Comparison of ENCODE assay signal across 17 mouse cellular contexts in the genomic region with DNA sequence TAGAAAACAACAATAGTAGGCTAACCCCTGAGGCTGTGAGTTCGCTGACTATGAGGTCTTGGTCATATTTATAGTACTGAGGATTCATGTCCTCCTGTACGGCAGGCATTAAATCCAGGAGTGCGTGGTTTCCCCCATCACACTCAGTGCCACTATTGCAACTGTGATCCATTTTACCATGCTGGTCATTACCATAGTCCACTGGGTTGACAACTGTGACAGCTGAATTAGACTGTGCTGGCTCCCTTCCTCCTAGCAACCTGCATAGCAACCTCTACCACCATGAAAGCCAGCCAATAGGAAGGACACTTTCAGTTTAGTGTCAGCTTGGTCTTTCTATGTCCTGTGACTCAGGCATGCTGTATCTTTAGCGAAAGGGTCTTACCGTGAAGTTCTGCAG. TPM values are rescaled to one million over a fixed set of nuclear protein-coding genes. Genes with fewer than 3 reads are reported as not detected.
"Had no signal": no experiment of that assay in that cellular context is flagged by ENCODE, and none has a peak within 500 bp of the region (broad histone marks: within the 10 kb centered on the region; RNA-seq: fewer than 3 reads in every experiment).

No protein-coding gene starts in this region.

- H3K4me3 ChIP-seq: liver, embryonic 15.5 days; midbrain, embryonic 10.5 days; midbrain, embryonic 12.5 days; neural tube, embryonic 12.5 days; stomach, embryonic 15.5 days had no signal

- DNase-seq: liver, postnatal 0 days; lung, embryonic 14.5 days; lung, postnatal 10 days; lung, postnatal 4 days; midbrain, embryonic 14.5 days; right cerebral cortex, postnatal 14 days; thymus, adult 2 months; thymus, postnatal 25 days; thymus, postnatal 4 days had no signal

- ATAC-seq: liver, postnatal 0 days; midbrain, embryonic 16.5 days had no signal

- H3K4me2 ChIP-seq: liver, embryonic 15.5 days; lung, embryonic 14.5 days; midbrain, embryonic 12.5 days; neural tube, embryonic 12.5 days; stomach, embryonic 15.5 days had no signal

- H3K4me1 ChIP-seq: midbrain, embryonic 10.5 days; midbrain, embryonic 12.5 days; neural tube, embryonic 12.5 days; stomach, embryonic 15.5 days had no signal

- H3K9ac ChIP-seq: liver, embryonic 15.5 days; liver, postnatal 0 days; lung, embryonic 14.5 days; midbrain, embryonic 12.5 days; neural tube, embryonic 12.5 days; stomach, embryonic 15.5 days had no signal

- H3K27me3 ChIP-seq: liver, embryonic 15.5 days; midbrain, embryonic 12.5 days; neural tube, embryonic 12.5 days; stomach, embryonic 15.5 days had no signal

- H3K9me3 ChIP-seq: liver, embryonic 15.5 days; midbrain, embryonic 10.5 days; midbrain, embryonic 12.5 days; neural tube, embryonic 12.5 days; stomach, embryonic 15.5 days had no signal

- H3K27ac ChIP-seq: liver, embryonic 15.5 days; midbrain, embryonic 10.5 days; midbrain, embryonic 12.5 days; neural tube, embryonic 12.5 days; stomach, embryonic 15.5 days; stomach, postnatal 0 days had no signal

- H3K36me3 ChIP-seq: midbrain, embryonic 10.5 days; midbrain, embryonic 12.5 days; neural tube, embryonic 12.5 days had no signal

RNA-seq across cellular contexts. Expression of a gene that starts 48.3 kb away (rescaled TPM):
- total RNA-seq: neutrophil, adult 5-6 weeks had no signal
